Mouse (Mus musculus) erythroblast, embryonic 14.5 days (primary cell): ENCODE results near the gene Atp9a.

Experiments used
- GATA1 ChIP-seq: IDR thresholded peaks from 2 replicates; pipeline ENCODE4 v1.6.1; 2012; ENCODE audit warnings: low read length, inconsistent platforms, mixed read lengths
- TAL1 ChIP-seq: IDR thresholded peaks from 3 replicates; pipeline ENCODE4 v1.6.1; 2012; ENCODE audit warnings: low read length, inconsistent platforms, mixed read lengths

DNA sequence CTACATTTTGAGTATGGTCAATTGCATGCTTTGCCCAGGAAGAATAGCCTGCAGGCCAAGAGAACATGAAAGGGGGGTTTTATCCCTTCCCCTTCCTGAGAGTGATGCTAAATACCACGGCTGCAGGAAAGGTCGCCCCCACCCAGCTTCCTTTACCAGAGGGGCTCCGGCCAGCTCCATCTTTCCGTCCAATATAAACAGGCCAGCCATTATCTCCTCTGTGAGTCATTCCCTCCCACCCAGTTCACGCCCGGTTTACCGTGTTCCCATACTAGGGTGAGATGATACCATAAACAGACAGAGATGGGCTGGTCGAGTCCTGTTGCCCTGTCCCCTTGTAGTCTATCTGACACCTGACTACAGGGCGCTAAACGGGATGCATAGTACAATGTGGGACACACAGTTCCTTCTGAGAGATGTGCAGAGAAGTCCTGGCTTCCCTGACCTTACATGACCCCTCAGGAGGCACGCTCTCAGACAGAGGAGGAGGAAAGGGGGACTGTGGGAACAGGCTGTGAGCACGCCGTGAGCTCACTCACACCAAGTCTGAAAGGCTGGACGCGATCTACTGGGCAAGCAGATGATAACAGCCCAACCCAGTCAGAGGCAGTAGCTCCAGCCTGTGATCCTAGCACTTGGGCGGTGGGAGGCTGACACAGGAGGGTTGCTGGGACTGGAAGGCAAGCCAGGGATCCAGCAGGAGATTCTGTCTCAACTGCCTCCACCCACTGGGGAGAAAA lies 85.5 kb downstream of the Atp9a start:
- TF ChIP-seq GATA1 (no peak), TAL1 (no peak)
